Mouse (Mus musculus): ENCODE results near the gene Epm2aip1. TPM values are rescaled to one million over a fixed set of nuclear protein-coding genes. Genes with fewer than 3 reads are reported as not detected.
A peak's percentile ranks its signal among the peaks of the same experiment; 100 is the strongest.

The Epm2aip1 gene
- polyA plus RNA-seq, 1 experiment from 2014 or later = 42.3 TPM

DNA sequence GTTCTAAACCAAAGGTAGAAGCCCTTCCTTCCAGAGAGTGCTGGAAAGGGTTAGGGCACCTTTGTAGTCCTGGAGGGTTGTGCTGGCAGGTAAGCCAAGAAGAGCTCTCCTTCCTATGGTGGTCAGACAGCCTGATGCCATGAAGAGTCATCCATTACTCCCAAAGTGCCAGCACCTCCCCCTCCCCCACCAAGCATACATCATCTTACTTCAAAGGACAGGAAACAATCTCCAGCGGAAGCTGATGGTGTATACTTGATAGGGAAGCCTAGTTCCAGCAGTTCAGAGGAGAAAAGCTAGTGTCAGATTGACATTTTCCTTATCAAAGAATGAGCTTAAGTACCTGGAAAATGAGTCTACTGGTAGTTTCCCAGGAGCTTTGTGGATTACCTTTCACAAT, 3.4 kb downstream of the Epm2aip1 start:
- H3K36me3 ChIP-seq (ENCODE audit: control insufficient read depth, insufficient read depth, low read length) = no peaks in the 10 kb centered on the region
- H3K27ac ChIP-seq (ENCODE audit: low read depth, low read length) = no peak overlapping the region
- peaks cover 33% of the 10 kb centered on the region for H3K4me1 ChIP-seq (ENCODE audit: control insufficient read depth, insufficient read depth, low read length)
- H3K4me2 ChIP-seq = peak overlapping the region; percentile 12; the same call in 1 of the 2 replicates
- H3K4me3 ChIP-seq (ENCODE audit: low read depth, low read length) = 0 out of 2 replicates have a peak overlapping the region, but pooled peaks have one; percentile 1
- no peak for ATAC-seq (ENCODE audit: low FRiP score)
- 57% methylated on average over 1 of the region's 1 CpGs for whole genome bisulfite sequencing
- no peaks in the 10 kb centered on the region for H3K27me3 ChIP-seq (ENCODE audit: control insufficient read depth, insufficient read depth, low read length)
- no peak for DNase-seq (ENCODE audit: low spot score, missing footprints)
- no peak overlapping the region for H3K9ac ChIP-seq (ENCODE audit: low read length)
- no peaks in the 10 kb centered on the region for H3K9me3 ChIP-seq (ENCODE audit: control insufficient read depth, low read length)

DNA sequence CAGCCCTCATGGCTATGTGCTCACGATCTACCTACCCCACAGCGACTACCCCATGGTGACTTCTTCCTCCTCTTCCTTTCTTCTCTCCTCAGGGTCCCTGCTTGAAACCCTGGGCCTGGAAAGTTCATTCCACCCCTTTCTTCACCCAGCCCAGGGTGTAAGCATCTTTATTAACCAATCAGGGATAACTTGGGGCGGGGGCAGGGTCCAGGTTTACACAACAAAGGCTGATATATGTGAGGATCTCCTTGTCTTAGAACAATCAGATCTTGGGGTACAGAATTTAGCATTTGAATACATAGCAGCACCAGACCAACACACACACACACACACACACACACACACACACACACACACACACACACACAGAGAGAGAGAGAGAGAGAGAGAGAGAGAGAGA, 13.3 kb downstream of the Epm2aip1 start:
- Histone ChIP-seq H3K27me3 (ENCODE audit: control insufficient read depth, insufficient read depth, low read length) (no peaks in the 10 kb centered on the region), H3K9me3 (ENCODE audit: control insufficient read depth, low read length) (no peaks in the 10 kb centered on the region), H3K4me1 (ENCODE audit: control insufficient read depth, insufficient read depth, low read length) (peaks cover 3% of the 10 kb centered on the region), H3K4me2 (no peak overlapping the region), H3K4me3 (ENCODE audit: low read depth, low read length) (no peak overlapping the region), H3K36me3 (ENCODE audit: control insufficient read depth, insufficient read depth, low read length) (no peaks in the 10 kb centered on the region), H3K27ac (ENCODE audit: low read depth, low read length) (no peak overlapping the region), H3K9ac (ENCODE audit: low read length) (no peak overlapping the region)
- WGBS = 29% methylated on average over 3 of the region's 3 CpGs
- ATAC-seq (ENCODE audit: low FRiP score) (no peak), DNase-seq (ENCODE audit: low spot score, missing footprints) (peak; percentile 79)

DNA sequence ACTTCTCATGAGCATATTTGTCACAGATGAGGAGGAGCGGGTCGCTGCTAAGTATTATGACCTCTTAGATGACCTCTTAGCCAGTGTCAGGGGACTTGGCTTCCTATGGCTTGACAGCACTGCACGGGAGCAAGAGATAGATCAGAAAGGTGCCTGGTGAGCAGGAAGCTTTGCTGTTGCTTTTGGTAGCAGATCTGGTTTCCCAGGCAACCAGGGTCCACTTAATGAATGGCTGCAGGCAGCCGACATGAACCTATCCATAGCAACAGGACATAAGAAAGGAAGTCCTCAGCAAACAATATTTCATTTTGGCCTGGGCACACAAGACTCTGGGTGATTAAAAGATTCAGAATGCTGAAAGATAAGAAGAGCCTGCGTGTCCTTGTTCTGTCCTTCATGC, 13.9 kb downstream of the Epm2aip1 start:
- peak; percentile 83 for DNase-seq (ENCODE audit: low spot score, missing footprints)

DNA sequence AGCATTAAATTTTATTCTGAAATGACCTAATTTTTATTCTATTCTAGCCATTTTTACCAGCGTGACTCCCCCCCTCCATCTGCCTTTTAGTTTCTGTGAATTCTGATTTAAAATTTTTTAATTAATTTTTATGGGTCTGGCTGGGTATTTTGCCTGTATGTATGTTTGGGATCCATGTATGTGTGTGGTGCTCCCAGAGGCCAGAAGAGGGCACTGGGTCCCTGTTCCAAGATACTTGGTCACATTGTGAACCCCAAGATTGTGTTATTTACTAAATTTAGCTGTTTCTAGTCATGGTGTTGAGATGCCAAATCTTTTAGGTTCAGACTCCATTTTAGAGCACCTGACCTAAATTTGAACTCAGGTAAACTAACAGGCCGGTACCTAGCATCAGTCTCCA, 14.7 kb downstream of the Epm2aip1 start:
- peak; percentile 71 for DNase-seq (ENCODE audit: low spot score, missing footprints)
- peaks cover 3% of the 10 kb centered on the region for H3K4me1 ChIP-seq (ENCODE audit: control insufficient read depth, insufficient read depth, low read length)
- no peak for ATAC-seq (ENCODE audit: low FRiP score)
- H3K27me3 ChIP-seq (ENCODE audit: control insufficient read depth, insufficient read depth, low read length) = no peaks in the 10 kb centered on the region
- no peaks in the 10 kb centered on the region for H3K36me3 ChIP-seq (ENCODE audit: control insufficient read depth, insufficient read depth, low read length)
- 79% methylated on average over 2 of the region's 2 CpGs for WGBS
- no peak overlapping the region for H3K4me3 ChIP-seq (ENCODE audit: low read depth, low read length)
- H3K27ac ChIP-seq (ENCODE audit: low read depth, low read length) = no peak overlapping the region
- H3K4me2 ChIP-seq = no peak overlapping the region
- no peak overlapping the region for H3K9ac ChIP-seq (ENCODE audit: low read length)
- no peaks in the 10 kb centered on the region for H3K9me3 ChIP-seq (ENCODE audit: control insufficient read depth, low read length)

More for the DNA sequence above, 13.9 kb downstream of the Epm2aip1 start:
- ATAC-seq (ENCODE audit: low FRiP score) = peak; percentile 31; the same call in 1 of the 2 replicates
- Histone ChIP-seq H3K4me2 (no peak overlapping the region), H3K27ac (ENCODE audit: low read depth, low read length) (no peak overlapping the region), H3K4me1 (ENCODE audit: control insufficient read depth, insufficient read depth, low read length) (peaks cover 3% of the 10 kb centered on the region), H3K9me3 (ENCODE audit: control insufficient read depth, low read length) (no peaks in the 10 kb centered on the region), H3K4me3 (ENCODE audit: low read depth, low read length) (no peak overlapping the region), H3K27me3 (ENCODE audit: control insufficient read depth, insufficient read depth, low read length) (no peaks in the 10 kb centered on the region), H3K36me3 (ENCODE audit: control insufficient read depth, insufficient read depth, low read length) (no peaks in the 10 kb centered on the region), H3K9ac (ENCODE audit: low read length) (no peak overlapping the region)
- WGBS = 16% methylated on average over 5 of the region's 5 CpGs

DNA sequence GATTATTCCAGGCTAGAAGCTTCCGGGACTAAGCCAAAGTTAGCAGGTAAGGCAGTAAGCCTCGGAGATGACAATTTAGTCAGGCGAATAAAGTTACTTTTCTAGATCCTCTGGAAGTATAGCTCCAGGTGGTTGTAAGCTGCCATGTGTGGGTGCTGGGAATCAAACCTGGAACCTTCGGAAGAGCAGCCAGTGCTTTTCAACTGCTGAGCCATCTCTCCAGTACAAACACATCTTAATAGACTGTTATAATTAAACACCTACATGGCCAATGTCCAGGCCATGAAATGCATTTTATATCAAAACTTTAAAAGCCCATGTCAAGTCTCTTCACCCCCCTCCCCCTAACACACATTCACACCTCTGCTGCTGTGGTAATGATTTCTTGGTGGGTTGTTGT, 16.2 kb downstream of the Epm2aip1 start:
- H3K27ac ChIP-seq (ENCODE audit: low read depth, low read length) = no peak overlapping the region
- DNase-seq (ENCODE audit: low spot score, missing footprints) (peak; percentile 54), ATAC-seq (ENCODE audit: low FRiP score) (no peak)
- H3K9me3 ChIP-seq (ENCODE audit: control insufficient read depth, low read length) = no peaks in the 10 kb centered on the region
- WGBS = 93% methylated on average over 4 of the region's 4 CpGs
- no peaks in the 10 kb centered on the region for H3K36me3 ChIP-seq (ENCODE audit: control insufficient read depth, insufficient read depth, low read length)
- H3K9ac ChIP-seq (ENCODE audit: low read length) = no peak overlapping the region
- H3K4me2 ChIP-seq = no peak overlapping the region
- H3K4me3 ChIP-seq (ENCODE audit: low read depth, low read length) = no peak overlapping the region
- peaks cover 3% of the 10 kb centered on the region for H3K4me1 ChIP-seq (ENCODE audit: control insufficient read depth, insufficient read depth, low read length)
- H3K27me3 ChIP-seq (ENCODE audit: control insufficient read depth, insufficient read depth, low read length) = no peaks in the 10 kb centered on the region

DNA sequence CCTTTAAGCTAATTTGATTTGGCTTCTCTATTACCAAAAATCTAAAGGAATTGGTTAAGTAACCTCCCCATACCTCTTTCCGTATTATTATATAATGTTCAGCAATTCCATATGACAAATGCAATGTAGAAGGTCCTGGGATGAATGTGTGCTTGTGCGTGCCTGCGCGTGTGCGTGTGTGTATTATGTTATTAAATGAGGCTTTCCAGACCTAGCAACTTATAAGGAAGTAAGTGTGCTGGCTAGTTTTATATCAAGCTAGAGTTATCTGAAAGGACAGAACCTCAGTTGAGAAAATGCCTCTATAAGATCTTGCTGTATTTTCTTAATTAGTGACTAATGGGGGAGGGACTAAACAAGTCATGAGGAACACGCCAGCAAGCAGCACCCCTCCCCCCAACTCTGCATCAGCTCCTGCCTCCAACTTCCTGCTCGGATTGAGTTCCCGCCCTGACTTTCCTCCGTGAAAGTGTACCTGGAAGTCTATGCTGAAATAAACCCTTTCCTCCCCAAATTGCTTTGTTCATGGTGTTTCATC, 17.6 kb downstream of the Epm2aip1 start:
- Histone ChIP-seq H3K36me3 (ENCODE audit: control insufficient read depth, insufficient read depth, low read length) (no peaks in the 10 kb centered on the region), H3K27me3 (ENCODE audit: control insufficient read depth, insufficient read depth, low read length) (no peaks in the 10 kb centered on the region), H3K9ac (ENCODE audit: low read length) (no peak overlapping the region), H3K4me3 (ENCODE audit: low read depth, low read length) (no peak overlapping the region), H3K4me2 (no peak overlapping the region), H3K4me1 (ENCODE audit: control insufficient read depth, insufficient read depth, low read length) (peaks cover 3% of the 10 kb centered on the region), H3K9me3 (ENCODE audit: control insufficient read depth, low read length) (no peaks in the 10 kb centered on the region), H3K27ac (ENCODE audit: low read depth, low read length) (no peak overlapping the region)
- peak; percentile 75 for DNase-seq (ENCODE audit: low spot score, missing footprints)
- ATAC-seq (ENCODE audit: low FRiP score) = no peak
- whole genome bisulfite sequencing = 61% methylated on average over 9 of the region's 9 CpGs

DNA sequence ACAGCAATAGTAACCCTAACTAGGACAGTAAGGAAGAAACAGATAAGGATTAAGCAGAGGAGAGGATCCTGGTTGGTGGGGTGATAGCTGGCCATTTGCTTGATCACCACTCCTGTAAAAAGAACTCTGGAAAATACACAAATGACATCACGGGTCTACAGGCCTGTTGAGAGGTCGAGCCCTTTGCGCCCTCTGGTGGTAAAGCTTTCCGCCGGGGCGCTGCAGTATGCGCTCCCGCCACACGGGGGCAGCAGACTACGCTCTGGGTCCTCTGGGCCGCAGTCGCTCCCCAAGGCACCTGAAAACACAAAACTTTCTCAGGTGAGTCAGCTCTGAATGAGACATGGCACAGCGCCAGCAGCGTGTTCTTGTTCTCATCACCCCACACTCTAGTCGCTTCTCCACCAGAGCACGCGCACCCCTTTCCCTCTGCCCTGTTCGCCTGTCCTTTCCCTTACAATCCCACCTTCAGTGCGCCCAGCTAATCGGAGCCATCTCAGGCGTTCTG, 18.2 kb downstream of the Epm2aip1 start:
- peak; percentile 76 for ATAC-seq (ENCODE audit: low FRiP score)
- no peaks in the 10 kb centered on the region for H3K36me3 ChIP-seq (ENCODE audit: control insufficient read depth, insufficient read depth, low read length)
- H3K9me3 ChIP-seq (ENCODE audit: control insufficient read depth, low read length) = no peaks in the 10 kb centered on the region
- H3K4me3 ChIP-seq (ENCODE audit: low read depth, low read length) = no peak overlapping the region
- WGBS = 13% methylated on average over 21 of the region's 21 CpGs
- H3K9ac ChIP-seq (ENCODE audit: low read length) = no peak overlapping the region
- no peak overlapping the region for H3K27ac ChIP-seq (ENCODE audit: low read depth, low read length)
- no peak overlapping the region for H3K4me2 ChIP-seq
- peaks cover 3% of the 10 kb centered on the region for H3K4me1 ChIP-seq (ENCODE audit: control insufficient read depth, insufficient read depth, low read length)
- H3K27me3 ChIP-seq (ENCODE audit: control insufficient read depth, insufficient read depth, low read length) = no peaks in the 10 kb centered on the region
- peak; percentile 100 for DNase-seq (ENCODE audit: low spot score, missing footprints)

DNA sequence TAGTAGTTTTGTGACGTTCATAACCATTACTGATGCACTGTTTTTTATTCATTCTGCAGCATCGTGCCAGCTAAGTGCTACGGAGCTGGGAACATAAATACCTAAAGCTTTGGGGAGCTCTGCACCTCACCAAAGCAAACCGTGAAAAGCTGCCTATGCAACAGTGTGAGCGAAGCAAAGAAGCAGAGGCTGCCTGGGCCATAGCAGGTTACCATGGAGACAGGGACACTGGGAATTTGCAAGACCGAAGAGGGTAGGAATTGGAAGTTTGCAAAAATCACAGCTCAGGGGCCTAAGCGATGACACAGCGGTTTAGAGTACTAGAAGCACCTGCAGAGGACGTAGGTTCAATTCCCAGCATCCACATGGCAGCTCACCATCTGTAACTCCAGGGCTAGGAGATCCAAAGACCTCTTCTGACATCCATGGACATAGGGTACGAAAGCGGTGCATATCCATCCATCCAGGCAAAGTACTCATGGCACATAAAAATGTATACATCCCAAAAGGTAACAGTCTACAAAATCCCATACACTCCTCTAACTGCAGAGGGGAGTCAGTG, 18.9 kb downstream of the Epm2aip1 start:
- H3K27me3 ChIP-seq (ENCODE audit: control insufficient read depth, insufficient read depth, low read length) = no peaks in the 10 kb centered on the region
- 68% methylated on average over 11 of the region's 11 CpGs for WGBS
- H3K27ac ChIP-seq (ENCODE audit: low read depth, low read length) = no peak overlapping the region

DNA sequence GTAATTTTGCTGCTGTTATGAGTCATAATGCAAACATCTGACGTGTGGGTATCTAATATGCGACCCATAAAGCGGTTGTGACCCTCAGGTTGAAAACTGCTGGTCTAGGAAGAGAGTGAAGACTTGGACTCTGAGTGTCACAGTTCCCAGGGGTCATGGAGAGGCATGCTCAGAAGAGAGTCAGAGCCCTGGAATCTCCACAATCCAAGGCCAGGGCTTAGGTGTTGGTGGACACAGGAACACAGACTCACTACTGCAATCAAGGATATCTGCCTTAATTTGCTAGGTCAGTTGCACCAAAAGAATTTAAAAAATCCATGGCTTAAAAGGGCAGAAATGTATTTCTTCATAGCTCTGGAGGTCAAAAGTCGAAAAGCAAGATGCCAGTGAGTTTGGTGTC, 21.5 kb downstream of the Epm2aip1 start:
- 85% methylated on average over 4 of the region's 4 CpGs for WGBS
- ATAC-seq (ENCODE audit: low FRiP score) (no peak), DNase-seq (ENCODE audit: low spot score, missing footprints) (no peak)
- Histone ChIP-seq H3K4me3 (ENCODE audit: low read depth, low read length) (no peak overlapping the region), H3K27ac (ENCODE audit: low read depth, low read length) (no peak overlapping the region), H3K4me1 (ENCODE audit: control insufficient read depth, insufficient read depth, low read length) (no peaks in the 10 kb centered on the region), H3K4me2 (no peak overlapping the region), H3K9me3 (ENCODE audit: control insufficient read depth, low read length) (no peaks in the 10 kb centered on the region), H3K36me3 (ENCODE audit: control insufficient read depth, insufficient read depth, low read length) (no peaks in the 10 kb centered on the region), H3K27me3 (ENCODE audit: control insufficient read depth, insufficient read depth, low read length) (no peaks in the 10 kb centered on the region), H3K9ac (ENCODE audit: low read length) (no peak overlapping the region)

More for the DNA sequence above, 18.9 kb downstream of the Epm2aip1 start:
- Histone ChIP-seq H3K9me3 (ENCODE audit: control insufficient read depth, low read length) (no peaks in the 10 kb centered on the region), H3K4me3 (ENCODE audit: low read depth, low read length) (no peak overlapping the region), H3K36me3 (ENCODE audit: control insufficient read depth, insufficient read depth, low read length) (no peaks in the 10 kb centered on the region), H3K4me2 (no peak overlapping the region), H3K4me1 (ENCODE audit: control insufficient read depth, insufficient read depth, low read length) (peaks cover under 1% of the 10 kb centered on the region), H3K9ac (ENCODE audit: low read length) (no peak overlapping the region)
- DNase-seq (ENCODE audit: low spot score, missing footprints) = peak; percentile 84
- ATAC-seq (ENCODE audit: low FRiP score) = no peak

All from midbrain, embryonic 11.5 days (tissue).